Mouse (Mus musculus) inflammation-experienced regulatory T-cells, adult 6 months (primary cell): ENCODE measurements around the gene Plekhj1. TPM values are rescaled to one million over a fixed set of nuclear protein-coding genes. Genes with fewer than 3 reads are reported as not detected.

Experiments used
- polyA plus RNA-seq, 3 experiments: library from polyadenylated mRNA; unstranded; fragments of 100-300 nt; shearing (Covaris generic); gene quantifications; one replicate each; pipeline ENCODE4 v1.2.1; 2017

Gene Plekhj1
- polyA plus RNA-seq, 3 experiments from 2014 or later, result 127 to 149 (median 146) TPM

Other genes starting within 250 kb of the Plekhj1 start
- 10 to 100 TPM; 11.3 to 18.6 (median 14.9) TPM for gene Rexo1, start 237.1 kb downstream of the Plekhj1 start, polyA plus RNA-seq
- gene Klf16, start 221.3 kb downstream of the Plekhj1 start, polyA plus RNA-seq, result 1 to 10 TPM; 6.3 to 7.1 (median 6.8) TPM
- 10 to 100 TPM in 2 of 3 experiments, 1 to 10 TPM in 1; 8.6 to 12.0 (median 11.4) TPM for gene Abhd17a, start 208.3 kb downstream of the Plekhj1 start, polyA plus RNA-seq
- 100 to 1,000 TPM in 2 of 3 experiments, 10 to 100 TPM in 1; 96.2 to 110 (median 108) TPM for gene Scamp4, start 195.8 kb downstream of the Plekhj1 start, polyA plus RNA-seq
- 1 to 10 TPM; 2.6 to 4.2 (median 3.1) TPM for gene Adat3, start 195.7 kb downstream of the Plekhj1 start, polyA plus RNA-seq
- 1 to 10 TPM; 5.3 to 8.4 (median 8.3) TPM for gene Gm49322, start 192.6 kb downstream of the Plekhj1 start, polyA plus RNA-seq
- gene Csnk1g2, start 175.8 kb downstream of the Plekhj1 start, polyA plus RNA-seq, result 10 to 100 TPM; 11.7 to 16.3 (median 13.2) TPM
- 10 to 100 TPM in 1 of 3 experiments, 1 to 10 TPM in 2; 3.4 to 10.4 (median 9.2) TPM for gene Btbd2, start 141.6 kb downstream of the Plekhj1 start, polyA plus RNA-seq
- 10 to 100 TPM; 50.3 to 61.4 (median 50.9) TPM for gene Mknk2, start 120.5 kb downstream of the Plekhj1 start, polyA plus RNA-seq
- gene Mob3a, start 96.6 kb downstream of the Plekhj1 start, polyA plus RNA-seq, result 100 to 1,000 TPM; 190 to 248 (median 240) TPM
- 100 to 1,000 TPM in 2 of 3 experiments, 10 to 100 TPM in 1; 71.4 to 109 (median 107) TPM for gene Izumo4, start 96.4 kb downstream of the Plekhj1 start, polyA plus RNA-seq
- gene Ap3d1, start 56.4 kb downstream of the Plekhj1 start, polyA plus RNA-seq, result 10 to 100 TPM; 20.9 to 33.0 (median 29.8) TPM
- 10 to 100 TPM; 10.9 to 23.4 (median 15.3) TPM for gene Dot1l, start 43.4 kb downstream of the Plekhj1 start, polyA plus RNA-seq
- 10 to 100 TPM; 12.1 to 22.6 (median 17.8) TPM for gene Sf3a2, start 428 bp downstream of the Plekhj1 start, polyA plus RNA-seq
- not detected for gene Amh, start 6.6 kb upstream of the Plekhj1 start, polyA plus RNA-seq
- not detected for gene Jsrp1, start 14.9 kb upstream of the Plekhj1 start, polyA plus RNA-seq
- gene Oaz1, start 28.0 kb upstream of the Plekhj1 start, polyA plus RNA-seq, result 1,000 to 10,000 TPM; 1,680 to 2,431 (median 2,240) TPM
- gene Lingo3, start 45.4 kb upstream of the Plekhj1 start, polyA plus RNA-seq, result not detected
- gene Lsm7, start 56.6 kb upstream of the Plekhj1 start, polyA plus RNA-seq, result 100 to 1,000 TPM; 144 to 210 (median 202) TPM
- gene Sppl2b, start 56.6 kb upstream of the Plekhj1 start, polyA plus RNA-seq, result 10 to 100 TPM in 2 of 3 experiments, 1 to 10 TPM in 1; 9.6 to 15.0 (median 12.1) TPM
- not detected for gene Tmprss9, start 73.2 kb upstream of the Plekhj1 start, polyA plus RNA-seq
- gene Timm13, start 102.3 kb upstream of the Plekhj1 start, polyA plus RNA-seq, result 100 to 1,000 TPM; 207 to 260 (median 248) TPM
- gene Lmnb2, start 119.6 kb upstream of the Plekhj1 start, polyA plus RNA-seq, result 1 to 10 TPM; 2.4 to 4.5 (median 3.5) TPM
- gene Gadd45b, start 131.4 kb upstream of the Plekhj1 start, polyA plus RNA-seq, result 10 to 100 TPM; 26.4 to 51.5 (median 39.3) TPM
- gene Gng7, start 216.3 kb upstream of the Plekhj1 start, polyA plus RNA-seq, result not detected
- not detected for gene Diras1, start 227.0 kb upstream of the Plekhj1 start, polyA plus RNA-seq
- 1 to 10 TPM; 2.4 to 5.0 (median 2.7) TPM for gene Slc39a3, start 238.8 kb upstream of the Plekhj1 start, polyA plus RNA-seq